Mouse (Mus musculus): ENCODE data around the gene Ndufa11. TPM values are rescaled to one million over a fixed set of nuclear protein-coding genes. Genes with fewer than 3 reads are reported as not detected.

The Ndufa11 gene
- polyA plus RNA-seq (2014; fragmentation: Nextera tagmentation; extraction: Ambion mirVana): 651 and 677 TPM in 2 replicates

DNA sequence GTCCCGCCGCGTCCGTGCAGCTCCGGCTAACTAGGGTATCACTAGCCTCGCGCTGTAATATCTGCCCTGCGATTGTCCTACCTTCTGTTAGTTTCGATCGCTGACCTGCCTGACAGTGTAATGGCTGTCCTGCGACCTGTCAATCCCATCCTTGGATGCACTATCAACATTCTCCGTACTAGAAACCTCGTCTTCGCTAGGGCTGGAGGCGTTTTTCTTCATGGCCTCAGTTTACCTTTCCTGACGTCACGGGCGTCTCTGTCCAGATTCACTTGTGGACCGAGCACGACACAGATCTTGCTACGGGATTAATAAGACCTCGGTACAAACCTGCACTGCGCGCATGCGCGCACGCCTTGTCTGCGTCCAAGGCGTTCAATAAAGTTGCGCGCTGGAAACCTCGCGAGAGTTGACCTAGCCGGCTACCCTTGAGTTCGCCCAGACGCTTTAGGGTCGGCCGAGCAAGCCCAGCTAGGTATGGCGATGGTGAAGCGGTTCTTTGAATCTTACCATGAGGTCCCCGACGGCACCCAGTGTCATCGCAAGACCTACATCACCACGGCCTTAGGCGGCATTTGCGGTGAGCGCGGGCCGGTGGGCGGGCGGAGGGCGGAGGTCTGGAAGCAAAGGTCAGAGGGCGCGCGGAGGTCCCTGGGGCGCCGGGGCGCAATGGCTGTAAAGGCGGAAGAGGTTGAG, at the start of gene Ndufa11, which contains the start of gene Vmac:
TSS of gene Ndufa11 (plus strand) at position 405 of the 696 bp plus-strand sequence.
TSS of gene Vmac (minus strand) at position 660 of the 696 bp plus-strand sequence.
- H3K4me2 ChIP-seq: peak within 1 kb of the TSS; percentile 90
- no peaks in the 10 kb centered on the region for H3K9me3 ChIP-seq (replicated peaks; ENCODE audit: control insufficient read depth, low read length)
- H3K4me3 ChIP-seq (ENCODE audit: low read depth, low read length): peak within 1 kb of the TSS; percentile 84
- peak; percentile 78 for ATAC-seq (replicated peaks; ENCODE audit: insufficient number of reproducible peaks, low FRiP score, low TSS enrichment)
- H3K9ac ChIP-seq (ENCODE audit: low read depth, low read length): peak within 1 kb of the TSS; percentile 96
- peaks cover 4% of the 10 kb centered on the region for H3K36me3 ChIP-seq (ENCODE audit: control insufficient read depth, insufficient read depth, low read length)
- peak within 1 kb of the TSS; percentile 78 for H3K27ac ChIP-seq (ENCODE audit: low read depth, low read length)
- no peaks in the 10 kb centered on the region for H3K27me3 ChIP-seq (ENCODE audit: control insufficient read depth, insufficient read depth, low read length)
- H3K4me1 ChIP-seq (ENCODE audit: control insufficient read depth, insufficient read depth, low read length): peaks cover 36% of the 10 kb centered on the region
- WGBS (ENCODE audit: insufficient replicate concordance): under 1% methylated on average over 59 of the region's 59 CpGs

DNA sequence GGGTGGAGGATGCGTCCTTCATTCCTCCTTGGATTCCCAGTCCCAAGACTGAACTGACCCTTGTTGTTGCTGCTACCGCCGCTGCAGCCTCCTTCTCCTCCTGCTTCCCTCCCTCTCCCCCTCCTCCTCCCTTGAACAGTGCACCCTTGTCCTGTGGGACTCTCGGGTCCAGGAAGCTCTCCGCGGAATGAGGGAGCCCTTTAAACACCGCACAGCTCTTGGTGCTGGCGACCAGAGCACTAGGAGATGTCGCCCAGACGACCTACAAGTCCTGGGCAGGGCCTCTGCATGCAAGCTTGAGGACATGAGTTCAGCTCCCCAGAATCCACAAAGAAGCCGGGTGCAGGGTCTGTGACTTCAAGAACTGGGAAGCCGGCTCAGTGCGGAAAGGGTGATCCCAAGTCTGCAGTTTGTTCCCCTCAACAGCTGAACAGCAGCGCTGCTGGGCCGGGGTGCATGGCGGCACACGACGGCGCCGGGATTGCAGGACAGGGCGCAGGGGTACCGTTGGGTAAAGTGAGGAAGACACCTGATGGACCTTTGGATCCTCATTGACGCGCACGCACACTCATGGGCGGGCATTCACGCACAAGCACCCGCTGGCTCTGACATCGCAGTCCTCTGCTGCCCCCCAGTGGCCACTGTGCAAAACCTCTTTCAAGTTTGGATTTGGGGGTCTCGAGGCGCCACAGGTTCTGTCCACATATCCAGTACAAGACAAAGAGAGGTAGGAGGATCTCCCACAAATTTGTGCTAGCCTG, 49.0 kb upstream of the Ndufa11 start:
- ATAC-seq (replicated peaks; ENCODE audit: insufficient number of reproducible peaks, low FRiP score, low TSS enrichment): no peak; the same call in 1 of the 2 replicates
- peak overlapping the region; percentile 87 for H3K4me2 ChIP-seq
- H3K27me3 ChIP-seq (ENCODE audit: control insufficient read depth, insufficient read depth, low read length): no peaks in the 10 kb centered on the region
- H3K9ac ChIP-seq (ENCODE audit: low read depth, low read length): peak overlapping the region; percentile 64
- WGBS (ENCODE audit: insufficient replicate concordance): 5% methylated on average over 31 of the region's 31 CpGs
- H3K4me3 ChIP-seq (ENCODE audit: low read depth, low read length): peak overlapping the region; percentile 47
- H3K9me3 ChIP-seq (replicated peaks; ENCODE audit: control insufficient read depth, low read length): no peaks in the 10 kb centered on the region
- peaks cover 12% of the 10 kb centered on the region for H3K4me1 ChIP-seq (ENCODE audit: control insufficient read depth, insufficient read depth, low read length)
- no peaks in the 10 kb centered on the region for H3K36me3 ChIP-seq (ENCODE audit: control insufficient read depth, insufficient read depth, low read length)
- H3K27ac ChIP-seq (ENCODE audit: low read depth, low read length): no peak overlapping the region

DNA sequence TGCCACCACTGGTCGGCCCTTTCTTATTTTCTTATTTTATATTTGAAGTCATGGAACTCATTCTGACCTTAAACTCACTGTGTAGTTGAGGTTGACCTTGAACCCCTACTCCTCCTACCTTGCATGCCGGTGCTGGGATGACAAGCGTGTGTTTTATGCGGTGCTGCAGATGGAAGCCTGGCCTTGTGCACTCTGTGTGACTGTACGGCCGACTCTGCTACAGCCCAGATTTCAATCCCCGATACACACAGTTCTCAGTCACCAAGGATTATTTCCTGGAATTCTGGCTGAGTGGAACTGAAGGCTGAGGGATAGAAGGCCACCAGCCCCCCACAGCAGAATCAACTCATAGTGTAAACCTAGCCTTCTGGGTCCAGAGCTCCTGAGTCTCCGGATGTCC, 47.8 kb upstream of the Ndufa11 start:
- Histone ChIP-seq H3K36me3 (ENCODE audit: control insufficient read depth, insufficient read depth, low read length) (no peaks in the 10 kb centered on the region), H3K4me2 (no peak overlapping the region), H3K27ac (ENCODE audit: low read depth, low read length) (no peak overlapping the region), H3K27me3 (ENCODE audit: control insufficient read depth, insufficient read depth, low read length) (no peaks in the 10 kb centered on the region), H3K9ac (ENCODE audit: low read depth, low read length) (no peak overlapping the region), H3K9me3 (replicated peaks; ENCODE audit: control insufficient read depth, low read length) (no peaks in the 10 kb centered on the region), H3K4me3 (ENCODE audit: low read depth, low read length) (no peak overlapping the region), H3K4me1 (ENCODE audit: control insufficient read depth, insufficient read depth, low read length) (peaks cover 9% of the 10 kb centered on the region)
- WGBS (ENCODE audit: insufficient replicate concordance): 82% methylated on average over 8 of the region's 8 CpGs
- ATAC-seq (replicated peaks; ENCODE audit: insufficient number of reproducible peaks, low FRiP score, low TSS enrichment): no peak

DNA sequence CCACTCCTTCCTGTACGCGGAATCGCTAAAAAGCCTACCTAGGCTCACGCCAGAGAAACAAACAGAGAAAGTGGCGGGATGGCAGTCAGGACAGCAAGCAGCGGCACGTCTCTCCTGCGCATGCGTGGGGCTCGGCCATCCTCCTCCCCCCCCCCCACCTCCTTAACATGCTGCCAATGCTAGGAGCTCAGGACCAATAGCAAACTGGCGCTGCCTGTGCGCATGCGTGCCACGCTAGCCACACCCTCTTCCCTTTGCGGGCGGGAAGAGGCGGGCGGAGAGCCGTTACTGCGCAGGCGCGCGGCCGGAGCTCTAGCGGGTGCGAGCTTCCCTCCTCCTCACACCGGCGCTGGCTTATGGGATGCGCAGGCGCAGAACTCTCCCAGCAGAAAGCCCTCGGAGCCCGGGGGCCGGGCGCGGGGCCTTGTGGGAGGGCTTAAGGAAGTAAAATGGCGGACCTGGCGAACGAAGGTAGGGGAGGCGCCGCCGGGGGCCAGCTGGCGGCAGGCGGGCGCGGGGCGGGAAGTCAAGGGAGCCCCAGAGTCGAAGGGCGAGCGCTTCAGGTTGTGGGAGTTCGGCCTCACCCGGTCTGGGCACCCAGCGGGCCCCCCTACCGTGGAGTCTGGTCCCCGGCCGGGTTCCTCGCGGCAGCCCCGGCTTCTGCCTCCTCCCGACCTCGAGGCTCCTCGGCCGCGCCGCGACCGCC, 44.5 kb upstream of the Ndufa11 start, which contains the start of gene Ranbp3:
TSS of gene Ranbp3 (plus strand) at position 354 of the 706 bp plus-strand sequence.
- Histone ChIP-seq H3K4me1 (ENCODE audit: control insufficient read depth, insufficient read depth, low read length) (peaks cover 16% of the 10 kb centered on the region), H3K9me3 (replicated peaks; ENCODE audit: control insufficient read depth, low read length) (no peaks in the 10 kb centered on the region), H3K27me3 (ENCODE audit: control insufficient read depth, insufficient read depth, low read length) (no peaks in the 10 kb centered on the region), H3K9ac (ENCODE audit: low read depth, low read length) (peak within 1 kb of the TSS; percentile 98), H3K36me3 (ENCODE audit: control insufficient read depth, insufficient read depth, low read length) (peaks cover 9% of the 10 kb centered on the region), H3K4me3 (ENCODE audit: low read depth, low read length) (peak within 1 kb of the TSS; percentile 91), H3K27ac (ENCODE audit: low read depth, low read length) (peak within 1 kb of the TSS; percentile 85), H3K4me2 (peak within 1 kb of the TSS; percentile 76)
- peak; percentile 89 for ATAC-seq (replicated peaks; ENCODE audit: insufficient number of reproducible peaks, low FRiP score, low TSS enrichment)
- under 1% methylated on average over 62 of the region's 66 CpGs for WGBS (ENCODE audit: insufficient replicate concordance)

DNA sequence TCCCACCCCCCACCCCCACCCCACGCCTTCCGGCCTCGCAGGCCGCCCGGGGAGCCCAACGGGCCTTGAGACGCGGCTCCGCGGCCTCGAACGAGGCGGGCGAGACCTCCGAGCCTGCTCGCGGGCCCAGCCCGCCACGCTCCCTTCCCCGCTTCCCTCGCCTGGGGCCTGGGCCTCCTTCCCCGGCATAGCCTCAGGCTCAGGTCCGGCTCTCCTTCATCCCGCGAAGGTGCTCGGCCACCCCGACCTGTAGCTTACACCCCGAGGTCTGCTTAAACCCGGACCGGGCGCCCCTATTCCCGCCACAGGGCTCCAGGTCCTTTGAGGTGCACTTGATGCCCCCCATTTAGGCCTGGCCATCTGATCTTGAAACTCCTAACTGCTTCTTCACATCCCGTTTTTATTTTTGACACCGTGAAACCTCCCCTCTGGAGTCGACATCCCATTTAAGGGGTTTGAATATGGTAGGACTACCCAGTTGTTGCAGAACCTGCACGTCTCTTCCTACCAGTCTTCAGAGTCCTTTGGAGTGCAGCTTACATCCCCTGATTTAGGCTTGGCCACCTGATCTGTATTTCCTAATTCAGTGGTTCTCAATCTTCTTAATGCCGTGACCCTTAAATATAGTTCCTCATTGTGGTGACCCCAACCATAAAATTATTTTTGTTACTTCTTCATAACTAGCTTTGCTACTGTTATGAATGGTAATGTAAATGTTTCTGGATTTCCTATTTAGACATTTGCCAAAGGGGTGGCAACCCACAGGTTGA, 43.7 kb upstream of the Ndufa11 start:
- H3K4me2 ChIP-seq: peak overlapping the region; percentile 76
- no peaks in the 10 kb centered on the region for H3K9me3 ChIP-seq (replicated peaks; ENCODE audit: control insufficient read depth, low read length)
- H3K9ac ChIP-seq (ENCODE audit: low read depth, low read length): peak overlapping the region; percentile 98
- H3K4me1 ChIP-seq (ENCODE audit: control insufficient read depth, insufficient read depth, low read length): peaks cover 16% of the 10 kb centered on the region
- no peaks in the 10 kb centered on the region for H3K27me3 ChIP-seq (ENCODE audit: control insufficient read depth, insufficient read depth, low read length)
- WGBS (ENCODE audit: insufficient replicate concordance): 1% methylated on average over 37 of the region's 37 CpGs
- H3K27ac ChIP-seq (ENCODE audit: low read depth, low read length): peak overlapping the region; percentile 85
- peaks cover 9% of the 10 kb centered on the region for H3K36me3 ChIP-seq (ENCODE audit: control insufficient read depth, insufficient read depth, low read length)
- peak overlapping the region; percentile 91 for H3K4me3 ChIP-seq (ENCODE audit: low read depth, low read length)
- no peak for ATAC-seq (replicated peaks; ENCODE audit: insufficient number of reproducible peaks, low FRiP score, low TSS enrichment)

DNA sequence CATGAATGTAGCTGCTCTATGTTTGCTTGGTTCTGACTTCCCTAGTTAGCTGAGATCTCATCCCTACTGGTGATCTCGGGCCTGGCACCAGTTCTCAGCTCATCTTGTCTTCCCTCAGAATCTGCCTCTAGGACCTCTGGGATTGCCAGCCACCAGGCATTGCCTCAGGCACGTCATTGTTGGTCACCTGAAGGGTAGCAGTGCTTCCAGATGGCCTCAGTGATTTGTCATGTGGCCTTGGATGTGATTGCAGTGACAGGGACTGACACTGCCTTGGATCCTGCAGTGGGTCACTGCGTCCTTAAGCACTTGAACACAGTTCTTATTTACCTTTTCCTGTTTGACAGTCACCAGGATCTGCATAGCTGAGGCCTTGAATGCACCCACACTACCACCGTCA, 35.8 kb upstream of the Ndufa11 start:
- Histone ChIP-seq H3K27ac (ENCODE audit: low read depth, low read length) (no peak overlapping the region), H3K27me3 (ENCODE audit: control insufficient read depth, insufficient read depth, low read length) (no peaks in the 10 kb centered on the region), H3K9ac (ENCODE audit: low read depth, low read length) (no peak overlapping the region), H3K9me3 (replicated peaks; ENCODE audit: control insufficient read depth, low read length) (no peaks in the 10 kb centered on the region), H3K36me3 (ENCODE audit: control insufficient read depth, insufficient read depth, low read length) (peaks cover 17% of the 10 kb centered on the region), H3K4me2 (no peak overlapping the region), H3K4me1 (ENCODE audit: control insufficient read depth, insufficient read depth, low read length) (peaks cover 16% of the 10 kb centered on the region), H3K4me3 (ENCODE audit: low read depth, low read length) (no peak overlapping the region)
- ATAC-seq (replicated peaks; ENCODE audit: insufficient number of reproducible peaks, low FRiP score, low TSS enrichment): no peak
- 62% methylated on average over 4 of the region's 4 CpGs for WGBS (ENCODE audit: insufficient replicate concordance)

DNA sequence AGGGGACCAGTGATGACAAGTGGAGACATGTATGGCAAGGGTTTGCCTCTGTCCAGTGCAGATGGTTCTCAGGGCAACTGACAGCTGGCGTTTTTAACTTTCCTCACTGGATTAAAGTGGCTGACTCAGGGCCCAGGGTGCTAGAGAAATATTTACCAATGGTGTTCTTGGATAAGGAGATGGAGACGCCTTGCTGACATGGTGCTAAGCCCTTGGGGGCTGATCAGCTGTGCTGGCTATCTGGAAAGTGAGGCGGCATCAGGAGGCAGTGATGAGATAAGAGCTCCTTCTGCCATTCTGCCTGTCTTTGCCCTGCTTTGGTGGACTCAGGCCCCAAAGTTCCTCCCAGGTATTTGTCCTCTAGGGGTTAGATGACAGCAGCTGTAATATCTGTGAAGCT, 34.7 kb upstream of the Ndufa11 start:
- Histone ChIP-seq H3K36me3 (ENCODE audit: control insufficient read depth, insufficient read depth, low read length) (peaks cover 18% of the 10 kb centered on the region), H3K9me3 (replicated peaks; ENCODE audit: control insufficient read depth, low read length) (no peaks in the 10 kb centered on the region), H3K9ac (ENCODE audit: low read depth, low read length) (no peak overlapping the region), H3K27me3 (ENCODE audit: control insufficient read depth, insufficient read depth, low read length) (no peaks in the 10 kb centered on the region), H3K4me3 (ENCODE audit: low read depth, low read length) (no peak overlapping the region), H3K27ac (ENCODE audit: low read depth, low read length) (peak overlapping the region; percentile 37; the same call in 1 of the 2 replicates), H3K4me1 (ENCODE audit: control insufficient read depth, insufficient read depth, low read length) (peaks cover 26% of the 10 kb centered on the region), H3K4me2 (no peak overlapping the region; the same call in 1 of the 2 replicates)
- 24% methylated on average over 3 of the region's 3 CpGs for WGBS (ENCODE audit: insufficient replicate concordance)
- ATAC-seq (replicated peaks; ENCODE audit: insufficient number of reproducible peaks, low FRiP score, low TSS enrichment): no peak
